Mouse (Mus musculus) MEL (cell line): ENCODE data around the gene Fbxw7. TPM values are rescaled to one million over a fixed set of nuclear protein-coding genes. Genes with fewer than 3 reads are reported as not detected.

Experiments
- DNase-seq: peaks from one replicate; pipeline ENCODE4 v3.0.0; 2011; ENCODE audit warnings: low read depth, low spot score
- H3K27ac ChIP-seq: 2 replicates; pipeline ENCODE4 v1.5.1; 2012; ENCODE audit warnings: low read depth, mild to moderate bottlenecking, control low read depth, low read length, moderate library complexity; ENCODE audit not compliant: control insufficient read depth
- H3K27me3 ChIP-seq, 2 experiments: fragments of 150-350 bp in 1 of 2; sonication (generic) in 1 of 2; 2 replicates each; pipeline ENCODE4 v1.6.1; 2012; ENCODE audit warnings: low read length in 2 of 2, mild to moderate bottlenecking in 2 of 2, improper control_type of control experiment in 1 of 2, moderate library complexity in 1 of 2; ENCODE audit not compliant: insufficient read depth in 2 of 2, control insufficient read depth in 1 of 2
- H3K36me3 ChIP-seq, 2 experiments: 2 replicates each; pipeline ENCODE4 v1.6.1; 2012 to 2014; ENCODE audit warnings: low read length in 2 of 2, improper control_type of control experiment in 1 of 2, inconsistent platforms in 1 of 2, mild to moderate bottlenecking in 1 of 2; ENCODE audit not compliant: insufficient read depth in 2 of 2, control insufficient read depth in 1 of 2
- H3K4me1 ChIP-seq, 2 experiments: fragments of 150-350 bp in 1 of 2; sonication (generic) in 1 of 2; 2 replicates each; pipeline ENCODE4 v1.6.1; 2012; ENCODE audit warnings: low read length in 2 of 2, improper control_type of control experiment in 1 of 2, mild to moderate bottlenecking in 1 of 2; ENCODE audit not compliant: insufficient read depth in 2 of 2, control insufficient read depth in 1 of 2
- H3K4me3 ChIP-seq, 2 experiments: fragments of 150-350 bp in 1 of 2; sonication (generic) in 1 of 2; 2 replicates each; pipeline ENCODE4 v1.5.1; 2012; ENCODE audit warnings: low read depth in 2 of 2, low read length in 2 of 2, mild to moderate bottlenecking in 2 of 2, moderate library complexity in 2 of 2, control low read depth in 1 of 2, improper control_type of control experiment in 1 of 2; ENCODE audit not compliant: control insufficient read depth in 1 of 2, insufficient read depth in 1 of 2
- H3K79me2 ChIP-seq: 2 replicates; pipeline ENCODE4 v1.6.1; 2012; ENCODE audit warnings: mild to moderate bottlenecking, low read length, moderate library complexity; ENCODE audit not compliant: control insufficient read depth, poor library complexity, insufficient read depth
- H3K9ac ChIP-seq: 2 replicates; pipeline ENCODE4 v1.6.1; 2012; ENCODE audit warnings: low read depth, mild to moderate bottlenecking, control low read depth, low read length, moderate library complexity; ENCODE audit not compliant: control insufficient read depth, poor library complexity, severe bottlenecking
- H3K9me3 ChIP-seq: fragments of 150-350 bp; sonication (generic); replicated peaks from 2 replicates; pipeline ENCODE4 v1.6.1; 2012; ENCODE audit warnings: mild to moderate bottlenecking, low read length, improper control_type of control experiment, moderate library complexity; ENCODE audit not compliant: insufficient read depth
- E2F4 ChIP-seq: IDR thresholded peaks from 2 replicates; pipeline ENCODE4 v1.6.1; 2011; ENCODE audit warnings: low read depth, low read length, improper control_type of control experiment, borderline replicate concordance
- ELF1 ChIP-seq: IDR thresholded peaks from 2 replicates; pipeline ENCODE4 v1.6.1; 2014; ENCODE audit warnings: low read depth, mild to moderate bottlenecking, inconsistent platforms, low read length, improper control_type of control experiment, moderate library complexity
- GATA1 ChIP-seq: IDR thresholded peaks from 2 replicates; pipeline ENCODE4 v1.6.1; 2011; ENCODE audit warnings: low read depth, low read length, improper control_type of control experiment
- JUND ChIP-seq: IDR thresholded peaks from 2 replicates; pipeline ENCODE4 v1.6.1; 2011; ENCODE audit warnings: low read depth, mild to moderate bottlenecking, improper control_type of control experiment, low read length
- MAX ChIP-seq: IDR thresholded peaks from 2 replicates; pipeline ENCODE4 v1.6.1; 2011; ENCODE audit warnings: low read length, improper control_type of control experiment
- MAZ ChIP-seq: IDR thresholded peaks from 2 replicates; pipeline ENCODE4 v1.6.1; 2012; ENCODE audit warnings: low read depth, mild to moderate bottlenecking, inconsistent platforms, low read length, improper control_type of control experiment
- MYC ChIP-seq: IDR thresholded peaks from 2 replicates; pipeline ENCODE4 v1.6.1; 2011; ENCODE audit warnings: low read depth, mild to moderate bottlenecking, low read length, improper control_type of control experiment, moderate library complexity
- POLR2A ChIP-seq, 2 experiments: IDR thresholded peaks; 2 replicates each; pipeline ENCODE4 v1.6.1; 2011 to 2012; ENCODE audit warnings: low read length in 2 of 2, mild to moderate bottlenecking in 2 of 2, control low read depth in 1 of 2, improper control_type of control experiment in 1 of 2, low read depth in 1 of 2, moderate library complexity in 1 of 2; ENCODE audit not compliant: control insufficient read depth in 1 of 2, insufficient read depth in 1 of 2, poor library complexity in 1 of 2
- POLR2AphosphoS2 ChIP-seq: IDR thresholded peaks from 2 replicates; pipeline ENCODE4 v1.6.1; 2011; ENCODE audit warnings: low read length, improper control_type of control experiment
- POLR2AphosphoS5 ChIP-seq: IDR thresholded peaks from 2 replicates; pipeline ENCODE4 v1.6.1; 2012; ENCODE audit warnings: low read depth, borderline replicate concordance, mild to moderate bottlenecking, inconsistent platforms, low read length, moderate library complexity, mixed read lengths
- SIN3A ChIP-seq: IDR thresholded peaks from 2 replicates; pipeline ENCODE4 v1.6.1; 2012; ENCODE audit warnings: low read length, improper control_type of control experiment, inconsistent platforms
- TAL1 ChIP-seq: IDR thresholded peaks from 2 replicates; pipeline ENCODE4 v1.6.1; 2012; ENCODE audit warnings: mild to moderate bottlenecking, inconsistent platforms, low read length, moderate library complexity, mixed read lengths
- TBP ChIP-seq: IDR thresholded peaks from 2 replicates; pipeline ENCODE4 v1.8.0; 2011; ENCODE audit warnings: low read depth, low read length, improper control_type of control experiment
- USF1 ChIP-seq: IDR thresholded peaks from 2 replicates; pipeline ENCODE4 v1.6.1; 2014; ENCODE audit warnings: low read depth, mild to moderate bottlenecking, inconsistent platforms, low read length, improper control_type of control experiment, moderate library complexity
- USF2 ChIP-seq, 2 experiments: IDR thresholded peaks; 2 replicates each; pipeline ENCODE4 v1.6.1; 2011 to 2012; ENCODE audit warnings: improper control_type of control experiment in 2 of 2, low read length in 2 of 2, borderline replicate concordance in 1 of 2, inconsistent platforms in 1 of 2, low read depth in 1 of 2, mild to moderate bottlenecking in 1 of 2; ENCODE audit not compliant: insufficient read depth in 1 of 2
- ZMIZ1 ChIP-seq: IDR thresholded peaks from 2 replicates; pipeline ENCODE4 v1.6.1; 2012; ENCODE audit warnings: low read depth, mild to moderate bottlenecking, inconsistent platforms, low read length, improper control_type of control experiment, moderate library complexity
- polyA plus RNA-seq, 2 experiments: library from polyadenylated mRNA; stranded (reverse) in 1 of 2; unstranded in 1 of 2; fragments of >175 nt in 1 of 2; fragments of >200 nt in 1 of 2; gene quantifications; 2 replicates each; pipeline versions ENCODE4 v1.2.1 to v1.2.4; 2012; ENCODE audit warnings: low replicate concordance in 2 of 2, low read depth in 1 of 2; ENCODE audit not compliant: insufficient read length in 2 of 2, insufficient read depth in 1 of 2, missing spikeins in 1 of 2
- total RNA-seq: library from RNA; depleted of rRNA; stranded (reverse); fragments of 300-350 nt; gene quantifications from 2 replicates; pipeline ENCODE4 v1.2.3, GENCODE M21; 2012

The Fbxw7 gene
- total and polyA plus RNA-seq, 3 experiments = 11.8 to 14.5 TPM; not detected in 1

DNA sequence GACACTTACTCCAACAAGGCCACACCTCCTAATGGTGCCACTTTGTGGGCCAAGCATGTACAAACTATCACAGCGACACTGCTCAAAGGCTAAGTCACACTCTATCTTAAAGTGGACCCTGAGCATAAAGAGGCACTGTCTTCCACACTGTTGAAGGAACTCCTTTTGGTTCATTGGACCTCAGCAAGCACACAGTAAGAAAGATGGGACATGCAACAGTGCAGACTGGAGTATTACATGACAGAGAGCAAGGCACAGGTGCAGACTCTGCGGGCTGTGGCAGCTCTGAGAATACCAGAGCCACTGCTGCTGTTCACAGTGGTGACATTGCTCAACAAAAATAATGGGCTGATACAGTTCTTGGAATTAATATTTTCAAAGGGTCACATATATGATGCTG is 165.1 kb downstream of the Fbxw7 start:
- no peak overlapping the region for H3K9ac ChIP-seq
- no peak for DNase-seq
- no peaks in the 10 kb centered on the region for H3K27me3 ChIP-seq
- no peak overlapping the region for H3K4me3 ChIP-seq
- no peak overlapping the region for H3K27ac ChIP-seq
- no peaks in the 10 kb centered on the region for H3K79me2 ChIP-seq
- TF ChIP-seq TBP (no peak), GATA1 (no peak), SIN3A (no peak), ZMIZ1 (no peak), POLR2A (IDR thresholded peaks at IDR 0.05; ENCODE audit: control insufficient read depth in 1 of 2, insufficient read depth in 1 of 2, low read depth in 1 of 2, low read length in 2 of 2, poor library complexity in 1 of 2) (no peak), TAL1 (no peak), MAZ (no peak), USF2 (IDR thresholded peaks at IDR 0.05; ENCODE audit: borderline replicate concordance in 1 of 2, insufficient read depth in 1 of 2, low read depth in 1 of 2, low read length in 2 of 2) (no peak), USF1 (no peak), E2F4 (no peak), POLR2AphosphoS5 (no peak), JUND (no peak), MYC (no peak)
- no peaks in the 10 kb centered on the region for H3K9me3 ChIP-seq
- no peaks in the 10 kb centered on the region for H3K36me3 ChIP-seq
- H3K4me1 ChIP-seq = no peaks in the 10 kb centered on the region

DNA sequence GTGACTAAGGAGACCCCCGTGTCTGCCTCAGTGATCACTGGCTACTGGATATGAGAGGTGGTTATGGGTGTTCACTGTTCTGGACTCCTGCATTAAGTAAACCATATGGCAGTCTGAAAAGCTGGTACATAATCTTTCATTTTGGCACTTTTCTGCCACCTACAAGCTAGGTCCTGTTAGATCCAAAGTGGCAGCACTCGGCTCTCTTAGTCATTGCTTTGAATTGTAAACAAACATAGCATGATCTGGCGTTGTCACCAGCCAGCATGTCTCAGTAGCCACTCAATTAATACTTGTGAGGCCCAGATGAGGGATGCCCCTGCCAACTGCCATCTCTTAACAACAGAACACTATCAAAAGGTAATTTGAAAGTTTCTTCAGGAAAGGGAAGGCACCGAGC is 167.6 kb downstream of the Fbxw7 start:
- no peak overlapping the region for H3K27ac ChIP-seq
- no peaks in the 10 kb centered on the region for H3K4me1 ChIP-seq
- H3K36me3 ChIP-seq = no peaks in the 10 kb centered on the region
- H3K4me3 ChIP-seq = no peak overlapping the region
- no peak for DNase-seq
- H3K9me3 ChIP-seq = no peaks in the 10 kb centered on the region
- H3K9ac ChIP-seq = no peak overlapping the region
- no peaks in the 10 kb centered on the region for H3K79me2 ChIP-seq
- TF ChIP-seq GATA1 = no peak
- no peak for TF ChIP-seq MAZ
- TF ChIP-seq MAX = no peak
- no peak for TF ChIP-seq ELF1
- TF ChIP-seq POLR2AphosphoS5 = no peak
- TF ChIP-seq POLR2AphosphoS2 = no peak
- TF ChIP-seq POLR2A (IDR thresholded peaks at IDR 0.05; ENCODE audit: control insufficient read depth in 1 of 2, insufficient read depth in 1 of 2, low read depth in 1 of 2, low read length in 2 of 2, poor library complexity in 1 of 2) = no peak
- no peak for TF ChIP-seq USF2 (IDR thresholded peaks at IDR 0.05; ENCODE audit: borderline replicate concordance in 1 of 2, insufficient read depth in 1 of 2, low read depth in 1 of 2, low read length in 2 of 2)
- no peaks in the 10 kb centered on the region for H3K27me3 ChIP-seq
